Mouse (Mus musculus) ES-E14 (cell line): ENCODE data around the gene Gm10273. TPM values are rescaled to one million over a fixed set of nuclear protein-coding genes. Genes with fewer than 3 reads are reported as not detected.
A peak's percentile ranks its signal among the peaks of the same experiment; 100 is the strongest.

Experiments used
- DNase-seq: peaks from one replicate; pipeline ENCODE4 v3.0.0-alpha.2; 2013; ENCODE audit warnings: low read depth, low spot score
- H3K27ac ChIP-seq: 2 replicates; pipeline ENCODE4 v1.5.1; 2012; ENCODE audit warnings: low read depth, mild to moderate bottlenecking, low read length, moderate library complexity, mixed read lengths; ENCODE audit not compliant: poor library complexity, insufficient read depth, severe bottlenecking
- H3K36me3 ChIP-seq: 2 replicates; pipeline ENCODE4 v1.6.1; 2012; ENCODE audit warnings: mild to moderate bottlenecking, low read length, moderate library complexity, mixed read lengths; ENCODE audit not compliant: control insufficient read depth, poor library complexity, insufficient read depth, severe bottlenecking
- H3K4me1 ChIP-seq, 2 experiments: fragments of 150-350 bp in 1 of 2; sonication (generic) in 1 of 2; 2 replicates each; pipeline ENCODE4 v1.6.1; 2012; ENCODE audit warnings: low read length in 2 of 2, mild to moderate bottlenecking in 1 of 2, mixed read lengths in 1 of 2; ENCODE audit not compliant: control insufficient read depth in 2 of 2, insufficient read depth in 2 of 2, poor library complexity in 1 of 2
- H3K4me3 ChIP-seq, 2 experiments: fragments of 150-350 bp in 1 of 2; sonication (generic) in 1 of 2; 2 replicates each; pipeline ENCODE4 v1.5.1; 2012; ENCODE audit warnings: low read length in 2 of 2, low read depth in 1 of 2, mild to moderate bottlenecking in 1 of 2, mixed read lengths in 1 of 2; ENCODE audit not compliant: insufficient read depth in 1 of 2, poor library complexity in 1 of 2, severe bottlenecking in 1 of 2
- H3K9ac ChIP-seq: 2 replicates; pipeline ENCODE4 v1.6.1; 2012; ENCODE audit warnings: low read depth, mild to moderate bottlenecking, low read length, mixed read lengths; ENCODE audit not compliant: poor library complexity, insufficient read depth, severe bottlenecking
- H3K9me3 ChIP-seq: fragments of 150-350 bp; sonication (generic); 2 replicates; pipeline ENCODE4 v1.6.1; 2012; ENCODE audit warnings: low read depth, mild to moderate bottlenecking, low read length; ENCODE audit not compliant: control insufficient read depth, insufficient read depth
- CHD2 ChIP-seq: IDR thresholded peaks from 2 replicates; pipeline ENCODE4 v1.6.1; 2014; ENCODE audit warnings: mild to moderate bottlenecking, low read depth, low read length, inconsistent platforms
- HCFC1 ChIP-seq: IDR thresholded peaks from 2 replicates; pipeline ENCODE4 v1.6.1; 2012; ENCODE audit warnings: low read length, inconsistent platforms, borderline replicate concordance; ENCODE audit not compliant: insufficient read depth
- MAFK ChIP-seq: IDR thresholded peaks from 2 replicates; pipeline ENCODE4 v1.6.1; 2014; ENCODE audit warnings: mild to moderate bottlenecking, low read depth, low read length, inconsistent platforms; ENCODE audit not compliant: insufficient read depth
- ZC3H11A ChIP-seq: IDR thresholded peaks from 2 replicates; pipeline ENCODE4 v1.6.1; 2012; ENCODE audit warnings: low read depth, mild to moderate bottlenecking, inconsistent platforms, low read length, borderline replicate concordance
- ZNF384 ChIP-seq: IDR thresholded peaks from 2 replicates; pipeline ENCODE4 v1.6.1; 2012; ENCODE audit warnings: low read depth, low read length, inconsistent platforms
- in situ Hi-C, 2 experiments: fragments of 600-800 bp; cut with MboI; formaldehyde crosslinking; loops; one replicate each; pipeline ENCODE4 v1.15.1; 2025; ENCODE audit warnings: low sequenced_read_pairs in 2 of 2, inconsistent platforms in 1 of 2; ENCODE audit not compliant: unreplicated experiment in 2 of 2
- total RNA-seq: library from RNA; depleted of rRNA; stranded (reverse); fragments of 300-350 nt; gene quantifications from 2 replicates; pipeline ENCODE4 v1.2.3, GENCODE M21; 2012

The Gm10273 gene
- total RNA-seq, 1 experiment, result 26.8 TPM

- TF ChIP-seq ZNF384, result no peak
- no peak for TF ChIP-seq HCFC1
- no peak for TF ChIP-seq MAFK
- TF ChIP-seq CHD2, result no peak; the same call in 1 of the 2 replicates
- TF ChIP-seq ZC3H11A, result no peak
- Histone ChIP-seq H3K36me3 (peaks cover 8% of the 10 kb centered on the region), H3K9ac (no peak overlapping the region), H3K4me1 (peaks cover 8 to 11% of the 10 kb centered on the region in 2 experiments; a peak in 3 of 4 replicates), H3K4me3 (peak overlapping the region in 1 of 2 experiments; percentile 3; a peak in 1 of 4 replicates), H3K27ac (peak overlapping the region; percentile 82), H3K9me3 (no peaks in the 10 kb centered on the region; the same call in 1 of the 2 replicates)
- peak; percentile 47 for DNase-seq
- in situ Hi-C loops, result no loop called here
Measured at GRCm38 (mm10) chr10:59354120-59354519, 41.3 kb upstream of the Gm10273 start.

- no peak for TF ChIP-seq MAFK
- in situ Hi-C loops, result no loop called here
- H3K36me3 ChIP-seq, result peaks cover 8% of the 10 kb centered on the region
- H3K4me3 ChIP-seq, result no peak overlapping the region
- no peak overlapping the region; the same call in 1 of the 2 replicates for H3K27ac ChIP-seq
- no peak for DNase-seq
- no peak overlapping the region for H3K9ac ChIP-seq
- H3K9me3 ChIP-seq, result no peaks in the 10 kb centered on the region; the same call in 1 of the 2 replicates
- peaks cover 8 to 11% of the 10 kb centered on the region in 2 experiments; a peak in 3 of 4 replicates for H3K4me1 ChIP-seq
Measured at GRCm38 (mm10) chr10:59355020-59355419, 40.4 kb upstream of the Gm10273 start.

GRCm38 (mm10) chr10:59358744-59359143 lies 36.7 kb upstream of the Gm10273 start:
- Histone ChIP-seq H3K9ac (no peak overlapping the region), H3K4me1 (peaks cover 8 to 9% of the 10 kb centered on the region in 2 experiments; a peak in 3 of 4 replicates), H3K9me3 (no peaks in the 10 kb centered on the region), H3K36me3 (peaks cover 8% of the 10 kb centered on the region), H3K4me3 (no peak overlapping the region), H3K27ac (no peak overlapping the region)
- in situ Hi-C loops, result no loop called here
- TF ChIP-seq CHD2 (no peak), HCFC1 (no peak), ZNF384 (no peak), ZC3H11A (no peak), MAFK (no peak)
- no peak for DNase-seq

DNA sequence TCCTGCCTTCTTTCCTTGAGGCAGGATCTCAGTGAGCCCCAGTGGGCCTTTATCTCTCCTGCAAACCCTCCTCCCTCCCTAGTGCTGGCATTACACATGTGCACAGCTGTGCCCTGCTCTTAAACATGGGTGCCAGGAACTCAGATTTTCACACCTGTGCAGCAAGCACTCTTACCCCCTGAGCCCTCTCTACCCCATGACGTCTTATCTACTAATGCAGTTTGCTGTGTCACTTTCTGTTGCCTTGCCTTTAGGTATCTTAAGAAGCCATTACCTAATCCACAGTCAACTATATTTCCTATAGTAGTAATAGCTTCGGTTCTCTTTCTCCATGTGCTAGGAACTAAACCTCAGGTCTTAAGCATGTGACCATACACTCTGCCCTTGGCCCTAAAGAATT lies 32.2 kb upstream of the Gm10273 start:
- DNase-seq, result no peak
- Histone ChIP-seq H3K4me3 (no peak overlapping the region), H3K4me1 (no peaks in the 10 kb centered on the region; a peak in 1 of 4 replicates), H3K9me3 (no peaks in the 10 kb centered on the region), H3K36me3 (peaks cover 19% of the 10 kb centered on the region; the same call in 1 of the 2 replicates), H3K9ac (no peak overlapping the region), H3K27ac (no peak overlapping the region)
- in situ Hi-C loops, result no loop called here
- TF ChIP-seq HCFC1 (no peak), MAFK (no peak), ZC3H11A (no peak), ZNF384 (no peak), CHD2 (no peak)

- Histone ChIP-seq H3K9ac (no peak overlapping the region), H3K9me3 (no peaks in the 10 kb centered on the region), H3K4me1 (no peaks in the 10 kb centered on the region; a peak in 1 of 4 replicates), H3K4me3 (no peak overlapping the region), H3K36me3 (peaks cover 23% of the 10 kb centered on the region; the same call in 1 of the 2 replicates), H3K27ac (no peak overlapping the region)
- TF ChIP-seq ZC3H11A (no peak), CHD2 (no peak), MAFK (no peak), ZNF384 (no peak), HCFC1 (no peak)
- in situ Hi-C loops, result no loop called here
- DNase-seq, result no peak
Measured at GRCm38 (mm10) chr10:59364551-59364950, 30.9 kb upstream of the Gm10273 start.
